Mouse (Mus musculus) spleen, adult 2 months (tissue): ENCODE results near the gene Lkaaear1. TPM values are rescaled to one million over a fixed set of nuclear protein-coding genes. Genes with fewer than 3 reads are reported as not detected.

Source experiments
- DNase-seq, 2 experiments: peaks; one replicate each; pipeline versions ENCODE4 v3.0.0 to v3.0.0-alpha.2; 2012 to 2021; ENCODE audit warnings: low spot score in 2 of 2, low read depth in 1 of 2
- H3K27ac ChIP-seq: fragments of 200-500 bp; 2 replicates; pipeline ENCODE4 v1.5.1; 2012; ENCODE audit warnings: low read length, inconsistent platforms; ENCODE audit not compliant: insufficient read depth
- H3K27me3 ChIP-seq: fragments of 200-500 bp; 2 replicates; pipeline ENCODE4 v1.6.1; 2012; ENCODE audit warnings: mild to moderate bottlenecking, moderate library complexity, low read length, inconsistent platforms; ENCODE audit not compliant: control insufficient read depth, insufficient read depth
- H3K36me3 ChIP-seq: fragments of 200-500 bp; 2 replicates; pipeline ENCODE4 v1.6.1; 2012; ENCODE audit warnings: mild to moderate bottlenecking, low read length, inconsistent platforms; ENCODE audit not compliant: control insufficient read depth, insufficient read depth
- H3K4me1 ChIP-seq: fragments of 200-500 bp; 2 replicates; pipeline ENCODE4 v1.6.1; 2011; ENCODE audit warnings: inconsistent platforms; ENCODE audit not compliant: control insufficient read depth, insufficient read depth, insufficient read length
- H3K4me3 ChIP-seq: fragments of 200-500 bp; 2 replicates; pipeline ENCODE4 v1.5.1; 2011; ENCODE audit warnings: mild to moderate bottlenecking, inconsistent platforms; ENCODE audit not compliant: insufficient read depth, insufficient read length; ENCODE audit errors: extremely low read depth
- CTCF ChIP-seq: fragments of 200-500 bp; IDR thresholded peaks from 2 replicates; pipeline ENCODE4 v1.5.1; 2011; ENCODE audit warnings: mild to moderate bottlenecking, inconsistent platforms; ENCODE audit not compliant: insufficient read depth, insufficient read length, insufficient replicate concordance; ENCODE audit errors: extremely low read depth
- POLR2A ChIP-seq: fragments of 200-500 bp; IDR thresholded peaks from 2 replicates; pipeline ENCODE4 v1.6.1; 2011; ENCODE audit warnings: low read depth, low read length, inconsistent platforms
- WGBS: fragments of 180-500 bp; shearing (Covaris S2); methylation state at CpG from one replicate; pipeline ENCODE4 v1.1.7; 2018; 5-methylcytosine and 5-hydroxymethylcytosine counted together
- polyA plus RNA-seq: library from polyadenylated mRNA; depleted of rRNA; stranded (reverse); fragments of >200 nt; gene quantifications from 2 replicates; pipeline ENCODE4 v1.2.3, GENCODE M21; 2012

Lkaaear1 gene
- polyA plus RNA-seq, 1 experiment, result not detected

DNA sequence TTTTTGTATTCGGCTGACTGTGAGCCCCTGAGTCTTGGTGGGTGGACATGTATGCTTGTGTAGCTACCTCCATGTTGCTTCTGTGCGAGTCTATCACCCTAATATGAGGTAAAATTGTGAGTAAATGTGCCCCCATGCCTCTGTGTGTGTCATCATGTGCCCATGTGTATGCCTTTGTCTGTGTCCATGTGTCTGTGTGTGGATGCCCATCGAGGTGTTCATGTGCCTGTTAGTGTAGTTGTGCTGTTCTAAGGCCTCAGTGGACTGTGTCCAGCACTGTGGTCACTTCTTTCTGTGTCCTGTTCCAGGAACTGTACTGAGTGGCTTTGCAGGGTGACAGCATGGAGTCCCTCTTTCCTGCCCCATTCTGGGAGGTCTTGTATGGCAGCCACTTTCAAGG is 17.1 kb upstream of the Lkaaear1 start:
- H3K27me3 ChIP-seq, result no peaks in the 10 kb centered on the region
- TF ChIP-seq POLR2A, result no peak
- H3K4me1 ChIP-seq, result no peaks in the 10 kb centered on the region
- no peak overlapping the region for H3K4me3 ChIP-seq
- H3K27ac ChIP-seq, result no peak overlapping the region
- WGBS, result 78% methylated on average over 3 of the region's 3 CpGs
- DNase-seq, result no peak
- H3K36me3 ChIP-seq, result no peaks in the 10 kb centered on the region

- TF ChIP-seq CTCF (no peak), POLR2A (no peak)
- DNase-seq, result no peak
- Histone ChIP-seq H3K4me1 (no peaks in the 10 kb centered on the region), H3K27me3 (no peaks in the 10 kb centered on the region), H3K36me3 (no peaks in the 10 kb centered on the region), H3K4me3 (no peak within 1 kb of the TSS), H3K27ac (no peak within 1 kb of the TSS)
- WGBS, result 5% methylated on average over 7 of the region's 7 CpGs
Observed at GRCm38 (mm10) chr2:181714903-181715326, 16.7 kb upstream of the Lkaaear1 start, which contains the start of gene Oprl1. Gene Oprl1 (plus strand): TSS chr2:181715016.

GRCm38 (mm10) chr2:181713749-181714148 is 15.5 kb upstream of the Lkaaear1 start:
- no peak for DNase-seq
- no peaks in the 10 kb centered on the region for H3K36me3 ChIP-seq
- WGBS, result 93% methylated on average over 1 of the region's 1 CpGs
- no peak overlapping the region for H3K27ac ChIP-seq
- no peak overlapping the region for H3K4me3 ChIP-seq
- H3K4me1 ChIP-seq, result no peaks in the 10 kb centered on the region
- H3K27me3 ChIP-seq, result no peaks in the 10 kb centered on the region
- no peak for TF ChIP-seq POLR2A
- TF ChIP-seq CTCF, result no peak

DNA sequence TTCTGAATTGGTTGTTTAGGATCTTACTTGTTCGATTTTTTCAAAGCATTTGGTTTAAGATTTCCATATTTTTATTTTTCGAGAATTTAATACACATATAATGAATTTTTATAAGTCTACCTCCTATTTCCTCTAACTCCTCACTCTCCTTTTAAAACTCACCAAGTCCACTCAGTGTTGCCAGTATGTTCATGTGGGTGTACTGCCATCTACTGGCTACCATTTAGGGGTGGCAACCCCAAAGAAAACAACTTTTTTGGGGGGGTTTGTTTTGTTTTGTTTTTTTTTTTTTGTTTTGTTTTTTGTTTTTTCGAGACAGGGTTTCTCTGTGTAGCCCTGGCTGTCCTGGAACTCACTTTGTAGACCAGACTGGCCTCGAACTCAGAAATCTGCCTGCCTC is 8.4 kb upstream of the Lkaaear1 start:
- peak; percentile 35 to 42 for DNase-seq
- H3K27me3 ChIP-seq, result no peaks in the 10 kb centered on the region
- 31% methylated on average over 4 of the region's 4 CpGs for WGBS

DNA sequence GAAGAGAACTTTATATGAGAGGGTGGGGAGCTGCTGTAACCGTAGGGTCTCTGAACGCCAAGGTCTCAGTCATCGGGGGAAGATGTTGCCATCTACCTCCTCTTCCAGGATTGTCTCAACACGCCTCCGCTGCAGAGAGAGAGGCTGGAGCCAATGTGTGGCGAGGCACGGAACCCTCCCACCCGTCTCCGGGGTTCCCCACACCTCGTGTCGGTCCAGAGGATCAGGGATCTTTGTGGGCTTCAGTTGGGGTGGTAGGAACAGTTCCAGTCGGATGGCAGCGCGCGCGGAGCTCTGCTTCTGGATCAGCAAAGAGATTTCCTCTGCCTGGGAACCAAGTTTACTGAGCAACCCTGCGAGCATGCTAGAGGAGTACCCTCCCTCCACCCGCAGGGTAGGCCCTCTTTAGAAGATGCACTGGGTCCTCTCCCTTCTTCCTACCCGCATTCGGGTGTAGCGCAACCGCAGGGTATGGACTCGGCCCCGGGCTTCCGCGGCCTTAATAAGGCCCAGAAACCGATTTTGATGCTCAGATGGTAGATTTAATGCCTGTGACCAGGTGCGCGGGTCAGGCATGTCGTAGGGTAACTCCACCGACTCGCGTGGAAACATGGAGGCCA is 1.3 kb downstream of the Lkaaear1 start:
- Histone ChIP-seq H3K4me3 (no peak overlapping the region), H3K27me3 (no peaks in the 10 kb centered on the region)
- 92% methylated on average over 33 of the region's 33 CpGs for WGBS

More for the DNA sequence above, 8.4 kb upstream of the Lkaaear1 start:
- Histone ChIP-seq H3K36me3 (no peaks in the 10 kb centered on the region), H3K27ac (no peak overlapping the region), H3K4me1 (no peaks in the 10 kb centered on the region), H3K4me3 (no peak overlapping the region)
- TF ChIP-seq CTCF (peak; percentile 35; the same call in 1 of the 2 replicates), POLR2A (no peak)

GRCm38 (mm10) chr2:181695776-181696175 is 2.5 kb downstream of the Lkaaear1 start:
- WGBS, result 79% methylated on average over 1 of the region's 1 CpGs
- H3K36me3 ChIP-seq, result peaks cover 1% of the 10 kb centered on the region; the same call in 1 of the 2 replicates
- no peaks in the 10 kb centered on the region for H3K27me3 ChIP-seq
- H3K27ac ChIP-seq, result no peak overlapping the region
- DNase-seq, result no peak
- no peak overlapping the region for H3K4me3 ChIP-seq
- TF ChIP-seq CTCF (no peak), POLR2A (no peak)
- peaks cover 19% of the 10 kb centered on the region; the same call in 1 of the 2 replicates for H3K4me1 ChIP-seq

More for the DNA sequence above, 1.3 kb downstream of the Lkaaear1 start:
- Histone ChIP-seq H3K36me3 (no peaks in the 10 kb centered on the region), H3K4me1 (peaks cover 11% of the 10 kb centered on the region; the same call in 1 of the 2 replicates), H3K27ac (no peak overlapping the region)
- TF ChIP-seq POLR2A (no peak), CTCF (no peak)
- no peak for DNase-seq

DNA sequence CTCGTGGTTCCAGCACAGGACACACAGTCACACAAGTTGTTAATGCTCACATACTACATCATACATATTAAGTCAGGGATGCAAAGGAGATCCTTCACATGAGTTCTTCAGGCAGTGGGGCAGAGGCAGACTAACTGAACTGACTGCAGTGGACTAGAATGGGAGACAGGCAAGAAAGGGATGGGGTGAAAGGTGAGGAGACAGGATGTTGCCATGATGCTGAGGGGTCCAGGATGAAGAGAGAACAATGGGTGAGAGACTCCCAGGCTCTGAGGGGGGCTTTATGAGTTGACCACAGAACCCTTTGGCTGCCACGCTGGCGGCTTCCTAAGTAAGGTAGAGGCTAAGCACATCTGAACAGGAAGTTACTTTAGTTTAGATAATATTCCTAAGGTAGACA is 3.7 kb downstream of the Lkaaear1 start:
- peaks cover 31% of the 10 kb centered on the region; the same call in 1 of the 2 replicates for H3K4me1 ChIP-seq
- WGBS, result 82% methylated on average over 3 of the region's 3 CpGs
- DNase-seq, result no peak
- H3K36me3 ChIP-seq, result peaks cover 4% of the 10 kb centered on the region; the same call in 1 of the 2 replicates
- no peak overlapping the region for H3K27ac ChIP-seq
- no peak overlapping the region for H3K4me3 ChIP-seq
- no peaks in the 10 kb centered on the region for H3K27me3 ChIP-seq
- TF ChIP-seq CTCF (no peak), POLR2A (no peak)
